Mouse (Mus musculus) embryonic facial prominence, embryonic 10.5 days (tissue): ENCODE results near the gene Kcnn3. TPM values are rescaled to one million over a fixed set of nuclear protein-coding genes. Genes with fewer than 3 reads are reported as not detected.

Source experiments
- DNase-seq: peaks from one replicate; pipeline ENCODE4 v3.0.0-alpha.2; 2017; ENCODE audit warnings: low spot score
- H3K27ac ChIP-seq: fragments of 300-500 bp; sonication (generic); replicated peaks from 2 replicates; pipeline ENCODE4 v1.5.1; 2016; ENCODE audit warnings: mild to moderate bottlenecking
- H3K27me3 ChIP-seq: fragments of 300-500 bp; sonication (generic); replicated peaks from 2 replicates; pipeline ENCODE4 v1.6.1; 2016; ENCODE audit warnings: low read depth, mild to moderate bottlenecking; ENCODE audit not compliant: poor library complexity, severe bottlenecking
- H3K36me3 ChIP-seq: fragments of 300-500 bp; sonication (generic); replicated peaks from 2 replicates; pipeline ENCODE4 v1.6.1; 2016; ENCODE audit warnings: mild to moderate bottlenecking, moderate library complexity
- H3K4me1 ChIP-seq: fragments of 300-500 bp; sonication (generic); 2 replicates; pipeline ENCODE4 v1.6.1; 2016
- H3K4me3 ChIP-seq: fragments of 300-500 bp; sonication (generic); 2 replicates; pipeline ENCODE4 v1.5.1; 2016; ENCODE audit warnings: mild to moderate bottlenecking, moderate library complexity
- H3K9me3 ChIP-seq: fragments of 300-500 bp; sonication (generic); 2 replicates; pipeline ENCODE4 v1.6.1; 2016; ENCODE audit warnings: mild to moderate bottlenecking
- WGBS: fragments of 180-500 bp; shearing (Covaris S2); methylation state at CpG from one replicate; pipeline ENCODE4 v1.1.7; 2016; 5-methylcytosine and 5-hydroxymethylcytosine counted together
- polyA plus RNA-seq: library from polyadenylated mRNA; unstranded; fragments of >200 nt; fragmentation: Nextera tagmentation; extraction: Ambion mirVana; gene quantifications from 2 replicates; pipeline ENCODE4 v1.2.1, GENCODE M21; 2016

Kcnn3 gene
- polyA plus RNA-seq, 1 experiment from 2014 or later = 0.62 TPM

DNA sequence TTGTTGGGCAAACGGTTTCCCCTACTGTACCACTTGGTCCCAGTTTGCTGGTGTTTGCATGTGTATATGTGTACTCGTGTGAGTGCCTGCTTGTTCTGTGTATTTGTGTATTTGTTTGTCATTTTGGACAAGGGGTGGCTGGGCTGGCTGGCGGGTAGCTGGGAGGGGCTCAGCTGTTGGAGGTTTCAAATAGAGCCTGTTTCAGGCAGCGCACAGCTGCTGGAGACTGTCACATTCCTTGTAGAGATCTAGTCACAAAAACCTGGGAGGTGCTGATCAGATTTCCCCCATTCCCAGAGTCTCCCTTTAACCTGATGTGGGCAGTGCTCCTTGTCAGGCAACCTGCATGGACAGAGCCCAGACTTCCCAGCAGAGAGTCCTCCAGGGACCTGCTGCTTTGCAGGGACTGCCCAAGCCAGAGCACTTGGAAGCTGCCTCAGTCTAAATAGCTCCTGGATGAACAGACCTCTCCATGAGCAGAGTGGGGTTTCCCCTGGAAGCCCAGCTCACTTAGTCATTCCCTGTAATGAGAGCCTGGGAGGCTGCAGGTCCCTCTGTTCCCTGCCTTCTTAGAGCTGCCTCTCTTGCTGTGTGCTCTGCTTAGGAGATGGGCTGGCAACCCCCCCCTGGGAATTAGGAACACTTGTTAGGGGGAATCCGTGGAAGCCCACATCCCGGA, 2.6 kb downstream of the Kcnn3 start:
- peak overlapping the region; percentile 63 for H3K4me3 ChIP-seq

DNA sequence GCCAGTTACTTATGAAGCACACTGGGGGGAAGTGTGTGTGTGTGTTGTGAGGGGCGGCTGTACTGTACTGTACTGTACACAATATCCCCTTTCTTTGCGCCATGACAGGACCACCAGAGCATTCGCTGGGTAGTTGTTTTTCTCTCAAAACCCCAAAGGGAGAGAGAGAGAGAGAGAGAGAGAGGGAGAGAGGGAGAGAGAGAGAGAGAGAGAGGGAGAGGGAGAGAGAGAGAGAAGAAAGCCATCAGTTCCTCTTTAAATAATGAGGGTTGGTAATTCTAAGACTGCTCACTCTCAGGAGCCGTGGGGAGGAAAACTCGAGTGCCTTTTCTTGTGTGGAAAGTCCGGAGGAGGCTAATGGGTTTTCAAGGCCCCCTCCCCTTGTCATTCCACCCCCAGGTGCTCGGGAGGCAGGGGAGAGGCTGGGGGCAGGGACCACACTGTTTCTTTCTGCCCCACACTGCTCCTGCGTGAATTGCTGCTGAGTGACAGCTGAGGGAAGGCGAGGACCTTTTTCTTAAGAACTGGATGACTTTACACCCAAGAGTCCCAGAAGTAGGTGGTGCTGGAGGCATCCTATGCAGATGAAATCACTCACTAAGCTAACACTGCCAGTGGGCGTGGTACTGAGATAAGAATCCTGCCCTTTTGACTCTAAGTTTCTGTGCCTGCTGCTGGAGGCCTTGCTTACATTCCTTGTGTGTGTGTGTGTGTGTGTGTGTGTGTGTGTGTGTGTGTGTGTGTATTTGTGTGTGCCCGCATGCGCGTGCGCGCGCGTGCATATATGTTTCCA, 6.5 kb downstream of the Kcnn3 start:
- peaks cover 31% of the 10 kb centered on the region for H3K4me1 ChIP-seq
- no peak for DNase-seq
- 65% methylated on average over 17 of the region's 17 CpGs for WGBS
- peaks cover 30% of the 10 kb centered on the region for H3K27me3 ChIP-seq
- H3K4me3 ChIP-seq = no peak overlapping the region
- no peak overlapping the region for H3K27ac ChIP-seq
- no peaks in the 10 kb centered on the region for H3K36me3 ChIP-seq
- H3K9me3 ChIP-seq = no peaks in the 10 kb centered on the region

More for the DNA sequence above, 2.6 kb downstream of the Kcnn3 start:
- Histone ChIP-seq H3K9me3 (no peaks in the 10 kb centered on the region), H3K27ac (no peak overlapping the region), H3K27me3 (peaks cover 58% of the 10 kb centered on the region), H3K36me3 (no peaks in the 10 kb centered on the region), H3K4me1 (peaks cover 53% of the 10 kb centered on the region)
- peak; percentile 32 for DNase-seq
- WGBS = 32% methylated on average over 6 of the region's 6 CpGs

DNA sequence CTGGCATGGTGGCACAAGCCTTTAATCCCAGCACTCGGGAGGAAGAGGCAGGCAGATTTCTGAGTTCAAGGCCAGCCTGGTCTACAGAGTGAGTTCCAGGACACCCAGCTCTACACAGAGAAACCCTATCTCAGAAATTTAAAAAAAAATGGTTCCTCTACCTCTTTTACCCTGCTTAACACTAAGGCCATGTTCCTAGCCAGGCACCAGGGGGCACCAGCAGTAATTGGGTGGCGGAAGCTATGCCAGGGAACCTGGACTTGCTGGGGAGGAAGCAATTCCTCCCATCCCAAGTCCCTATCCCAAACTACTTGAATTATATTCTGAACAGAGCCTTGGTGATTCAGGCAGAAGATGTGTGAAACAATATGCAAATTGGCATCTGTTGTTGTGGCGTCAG, 9.8 kb downstream of the Kcnn3 start:
- Histone ChIP-seq H3K36me3 (no peaks in the 10 kb centered on the region), H3K27ac (no peak overlapping the region), H3K4me1 (peaks cover 15% of the 10 kb centered on the region), H3K9me3 (no peaks in the 10 kb centered on the region), H3K4me3 (no peak overlapping the region), H3K27me3 (no peaks in the 10 kb centered on the region)
- DNase-seq = no peak
- WGBS = 83% methylated on average over 3 of the region's 3 CpGs

DNA sequence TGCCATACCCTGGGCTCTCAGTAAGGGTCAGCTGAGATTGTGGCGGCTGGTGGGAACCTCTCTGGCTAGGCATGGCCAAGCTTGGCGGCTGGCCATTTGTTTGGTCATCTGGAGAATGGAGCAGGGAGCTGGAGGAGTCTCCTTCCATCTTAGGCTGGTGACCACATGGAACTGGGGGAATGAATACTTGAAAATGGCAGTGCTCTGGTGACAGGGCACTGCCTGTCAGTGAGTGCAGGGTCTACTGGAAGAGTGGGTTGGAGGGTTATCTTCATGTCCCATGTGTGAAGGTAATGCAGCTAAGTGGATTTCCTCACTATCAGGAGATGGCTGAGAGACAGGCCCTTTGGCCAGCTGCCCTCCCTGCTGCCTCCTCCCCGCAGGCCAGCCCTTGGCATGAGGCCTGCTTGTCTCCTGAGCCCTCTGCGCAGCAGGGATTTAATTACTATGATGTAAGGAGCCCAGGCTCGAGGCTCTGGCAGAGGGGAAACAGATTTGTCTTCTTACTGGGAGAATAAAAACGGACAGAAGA, 14.7 kb downstream of the Kcnn3 start:
- H3K4me3 ChIP-seq = no peak overlapping the region
- no peak for DNase-seq
- WGBS = 61% methylated on average over 6 of the region's 6 CpGs

DNA sequence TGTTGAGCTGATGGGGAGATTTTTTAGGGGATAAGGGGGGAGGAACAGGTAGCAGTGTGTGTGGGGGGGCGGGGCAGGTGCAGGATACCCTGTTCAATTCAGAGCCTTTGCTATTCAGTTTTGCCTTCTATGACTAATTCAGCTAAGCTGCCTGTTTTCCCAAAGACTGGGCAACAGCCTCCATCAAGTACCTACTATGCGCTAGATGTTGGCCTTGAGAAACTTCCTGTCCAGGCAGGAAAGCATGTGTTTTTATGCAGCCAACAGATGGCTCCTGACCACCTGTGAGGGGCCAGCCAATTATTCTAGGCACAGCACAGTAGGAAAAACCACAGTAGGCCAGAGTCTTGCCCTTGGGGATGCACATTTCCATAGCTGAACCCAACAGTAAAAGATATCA, 15.2 kb downstream of the Kcnn3 start:
- H3K9me3 ChIP-seq = no peaks in the 10 kb centered on the region
- H3K27ac ChIP-seq = no peak overlapping the region
- no peaks in the 10 kb centered on the region for H3K36me3 ChIP-seq
- DNase-seq = no peak
- H3K4me1 ChIP-seq = peaks cover 5% of the 10 kb centered on the region
- no peaks in the 10 kb centered on the region for H3K27me3 ChIP-seq
- 86% methylated on average over 2 of the region's 2 CpGs for WGBS
- no peak overlapping the region for H3K4me3 ChIP-seq

More for the DNA sequence above, 14.7 kb downstream of the Kcnn3 start:
- Histone ChIP-seq H3K36me3 (no peaks in the 10 kb centered on the region), H3K27me3 (no peaks in the 10 kb centered on the region), H3K27ac (no peak overlapping the region), H3K9me3 (no peaks in the 10 kb centered on the region), H3K4me1 (peaks cover 5% of the 10 kb centered on the region)

DNA sequence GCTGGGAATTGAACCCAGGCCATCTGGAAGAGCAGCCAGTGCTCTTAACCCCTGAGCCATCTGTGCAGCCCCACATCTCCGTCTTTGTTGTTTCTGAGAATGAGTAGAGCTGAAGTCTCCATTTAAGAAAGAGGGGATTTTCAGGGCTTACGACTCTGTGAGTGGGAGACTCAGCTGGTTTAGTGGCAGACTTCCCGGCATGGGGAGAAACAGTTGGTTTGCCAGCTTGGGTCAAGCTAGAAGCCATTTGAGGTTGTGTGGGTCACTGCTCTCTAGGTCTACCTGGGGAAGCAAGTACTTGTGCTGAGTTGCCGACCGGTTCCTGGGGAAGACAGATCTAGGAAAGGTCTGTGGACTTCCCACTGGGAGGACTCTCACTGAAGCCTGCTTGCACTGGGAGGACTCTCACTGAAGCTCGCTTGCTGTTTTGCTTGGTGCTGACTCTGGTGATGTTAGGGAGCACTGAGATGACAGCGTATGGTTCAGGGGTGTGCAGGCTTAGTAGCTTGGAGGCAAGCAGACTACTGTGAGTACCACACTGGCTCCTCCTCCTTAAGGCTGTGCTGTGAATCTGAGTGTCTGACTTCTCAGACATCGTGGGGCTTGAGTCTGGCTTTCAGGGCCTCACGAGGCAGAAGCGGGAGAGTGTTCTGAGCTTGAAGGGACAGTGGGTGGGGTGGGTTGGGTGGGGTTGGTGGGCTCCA, 19.2 kb downstream of the Kcnn3 start:
- no peak for DNase-seq
- Histone ChIP-seq H3K9me3 (no peaks in the 10 kb centered on the region), H3K4me3 (no peak overlapping the region), H3K27ac (no peak overlapping the region), H3K27me3 (no peaks in the 10 kb centered on the region), H3K4me1 (peaks cover 5% of the 10 kb centered on the region), H3K36me3 (no peaks in the 10 kb centered on the region)
- WGBS = 79% methylated on average over 10 of the region's 10 CpGs

DNA sequence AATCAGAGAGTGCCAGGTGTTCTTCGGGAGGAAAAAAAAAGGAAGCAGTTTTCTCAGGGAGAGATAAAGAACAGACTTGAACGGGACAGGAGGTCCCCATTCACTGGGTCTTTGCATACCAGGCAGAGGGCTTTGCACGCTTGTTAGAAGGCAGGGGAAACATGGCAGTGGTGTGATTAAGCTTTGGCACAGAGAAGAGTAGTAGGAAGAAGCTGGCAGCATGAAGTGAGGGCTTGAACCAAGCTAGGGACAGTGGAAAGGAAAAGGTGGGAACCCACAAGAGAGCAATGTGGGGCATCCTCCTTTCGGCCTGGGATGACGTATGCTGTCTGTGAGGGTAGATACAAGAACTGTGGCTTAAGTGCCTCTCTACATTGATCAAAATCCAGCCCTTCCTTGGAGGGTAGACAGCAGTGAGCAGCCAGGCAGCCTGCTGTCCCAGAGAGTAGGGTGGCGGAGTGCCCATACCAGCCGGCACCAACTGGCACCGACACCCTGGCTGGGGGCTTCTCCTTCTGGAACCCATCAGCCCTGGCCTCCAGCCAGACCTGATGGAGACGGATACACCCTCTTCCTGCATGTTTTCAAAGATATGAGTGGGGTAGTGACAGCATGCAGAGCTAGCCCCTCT, 19.9 kb downstream of the Kcnn3 start:
- no peak overlapping the region for H3K4me3 ChIP-seq
- no peaks in the 10 kb centered on the region for H3K36me3 ChIP-seq
- H3K27ac ChIP-seq = no peak overlapping the region
- DNase-seq = no peak
- no peaks in the 10 kb centered on the region for H3K9me3 ChIP-seq
- H3K27me3 ChIP-seq = no peaks in the 10 kb centered on the region
- WGBS = 85% methylated on average over 9 of the region's 9 CpGs
- H3K4me1 ChIP-seq = peaks cover 2% of the 10 kb centered on the region

DNA sequence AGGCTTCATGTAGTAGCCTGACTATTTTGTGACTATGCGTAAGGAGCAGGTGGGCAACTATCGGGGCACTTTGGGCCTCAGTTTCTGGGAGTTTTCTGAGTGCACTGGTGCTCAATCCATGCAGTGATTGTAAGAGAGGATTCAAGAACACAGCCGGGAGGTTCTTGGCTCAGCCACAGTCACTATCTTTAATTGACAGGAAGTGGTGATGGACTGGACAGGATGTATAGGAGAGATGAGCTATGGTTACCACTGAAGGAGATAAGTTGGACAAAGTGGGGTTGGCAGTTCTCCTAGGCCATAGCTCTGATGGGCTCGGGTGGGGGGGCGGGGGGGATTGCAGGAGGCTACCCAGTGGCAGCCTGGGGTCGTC, 20.4 kb downstream of the Kcnn3 start:
- Histone ChIP-seq H3K4me3 (no peak overlapping the region), H3K9me3 (no peaks in the 10 kb centered on the region), H3K27ac (no peak overlapping the region), H3K27me3 (no peaks in the 10 kb centered on the region), H3K36me3 (no peaks in the 10 kb centered on the region), H3K4me1 (no peaks in the 10 kb centered on the region)
- 91% methylated on average over 6 of the region's 6 CpGs for WGBS
- DNase-seq = no peak

DNA sequence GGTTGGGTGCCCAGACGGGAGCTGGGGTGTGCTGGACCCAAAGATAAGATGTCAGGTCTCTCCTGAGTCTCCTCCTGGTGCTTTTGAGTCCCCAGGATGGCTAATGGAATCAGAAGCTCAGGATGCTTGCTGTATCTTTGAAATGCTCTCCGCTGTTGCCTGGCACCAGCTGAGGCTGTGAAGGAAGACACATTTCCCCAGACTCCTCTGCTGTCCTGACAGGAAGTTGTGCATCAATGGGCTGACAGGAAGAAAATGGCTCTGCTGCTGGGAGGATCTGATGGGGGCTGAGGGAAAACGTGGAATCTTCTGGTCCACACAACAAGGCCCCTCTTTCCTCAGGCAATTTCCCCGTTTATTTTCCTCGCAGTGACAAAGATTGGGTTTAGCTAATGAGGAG, 27.0 kb downstream of the Kcnn3 start:
- Histone ChIP-seq H3K4me3 (no peak overlapping the region), H3K36me3 (no peaks in the 10 kb centered on the region), H3K27me3 (no peaks in the 10 kb centered on the region), H3K9me3 (no peaks in the 10 kb centered on the region), H3K4me1 (no peaks in the 10 kb centered on the region; the same call in 1 of the 2 replicates), H3K27ac (no peak overlapping the region)
- WGBS = 50% methylated on average over 5 of the region's 5 CpGs
- DNase-seq = no peak

DNA sequence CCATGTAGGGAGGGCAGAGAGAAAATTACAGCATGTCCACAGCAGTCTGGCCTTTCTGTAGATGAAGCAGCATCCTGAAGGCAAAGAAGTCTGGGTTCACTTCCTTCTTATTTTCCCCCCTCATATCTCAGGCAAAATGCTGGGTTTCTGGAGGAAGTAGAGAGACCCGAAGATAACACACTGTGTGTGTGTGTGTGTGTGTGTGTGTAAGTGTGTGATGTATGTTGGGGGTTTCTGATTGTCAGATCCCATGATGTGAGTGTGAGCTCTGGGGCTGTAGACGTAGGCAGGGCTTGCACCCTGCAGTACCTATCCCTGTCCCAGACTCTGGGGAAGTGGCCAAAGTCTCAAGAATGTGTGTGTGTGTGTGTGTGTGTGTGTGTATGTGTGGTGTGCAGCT, 28.8 kb downstream of the Kcnn3 start:
- 75% methylated on average over 2 of the region's 2 CpGs for WGBS
- Histone ChIP-seq H3K27me3 (no peaks in the 10 kb centered on the region), H3K4me1 (no peaks in the 10 kb centered on the region; the same call in 1 of the 2 replicates), H3K27ac (no peak overlapping the region), H3K9me3 (no peaks in the 10 kb centered on the region), H3K36me3 (no peaks in the 10 kb centered on the region), H3K4me3 (no peak overlapping the region)
- no peak for DNase-seq

DNA sequence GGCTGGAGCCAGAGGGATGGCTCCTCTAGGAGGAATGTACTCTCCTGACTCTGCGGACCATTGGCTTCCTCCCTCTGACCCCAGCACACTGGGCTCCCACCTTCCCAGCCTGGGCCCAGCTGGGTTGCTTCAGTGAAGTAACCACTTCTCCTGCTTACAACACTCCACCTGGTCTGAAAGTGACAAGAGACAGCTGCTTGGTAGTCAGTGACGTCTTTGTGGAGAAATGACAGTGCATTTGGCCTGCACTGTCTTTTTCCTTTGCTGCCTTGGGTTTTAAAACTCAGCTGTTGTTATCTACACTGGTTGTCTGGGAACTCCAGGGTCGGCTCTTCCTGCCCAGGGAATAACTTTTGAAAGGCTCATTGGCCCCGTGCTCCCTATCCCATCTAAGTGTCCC, 29.5 kb downstream of the Kcnn3 start:
- 56% methylated on average over 4 of the region's 4 CpGs for whole genome bisulfite sequencing
- no peak overlapping the region for H3K4me3 ChIP-seq
- DNase-seq = no peak
- H3K9me3 ChIP-seq = no peaks in the 10 kb centered on the region
- no peaks in the 10 kb centered on the region for H3K36me3 ChIP-seq
- H3K4me1 ChIP-seq = no peaks in the 10 kb centered on the region; the same call in 1 of the 2 replicates
- H3K27ac ChIP-seq = no peak overlapping the region
- H3K27me3 ChIP-seq = no peaks in the 10 kb centered on the region

DNA sequence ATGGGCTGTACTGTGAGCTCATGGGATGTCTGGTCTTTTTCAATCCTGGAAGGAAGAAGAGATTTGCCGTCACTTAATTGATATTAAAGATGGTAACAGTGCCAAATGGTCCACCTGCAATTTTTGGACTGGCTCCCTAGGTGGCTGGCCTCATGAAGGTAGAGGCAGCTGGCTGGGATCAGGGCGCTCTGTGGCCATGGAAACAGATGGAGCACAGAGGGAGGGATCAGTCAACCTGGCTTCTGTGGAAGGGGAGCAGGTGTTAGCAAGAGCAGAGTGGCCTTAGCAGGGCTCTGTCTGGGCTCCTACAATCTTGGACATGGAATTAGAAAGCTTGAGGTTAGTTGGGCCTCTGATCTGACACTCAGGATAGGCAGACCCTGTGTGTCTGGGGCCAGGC, 31.9 kb downstream of the Kcnn3 start:
- H3K36me3 ChIP-seq = no peaks in the 10 kb centered on the region
- WGBS = 84% methylated on average over 2 of the region's 2 CpGs

More for the DNA sequence above, 31.9 kb downstream of the Kcnn3 start:
- Histone ChIP-seq H3K27me3 (no peaks in the 10 kb centered on the region), H3K27ac (no peak overlapping the region), H3K9me3 (no peaks in the 10 kb centered on the region), H3K4me3 (no peak overlapping the region), H3K4me1 (no peaks in the 10 kb centered on the region; the same call in 1 of the 2 replicates)
- no peak for DNase-seq
